Mouse (Mus musculus) embryonic facial prominence, embryonic 12.5 days (tissue): ENCODE results near the gene Cflar. TPM values are rescaled to one million over a fixed set of nuclear protein-coding genes. Genes with fewer than 3 reads are reported as not detected.
"Not testable (repeated sequence)": the region's sequence is repeated elsewhere in the genome, so short reads cannot be mapped to it uniquely, and the experiment has no call there.

ENCODE experiments used
- ATAC-seq: fragments of 200-750 bp; cut with Nextera tagmentation; 2 replicates; pipeline ENCODE4 v1.8.0; 2017; ENCODE audit not compliant: insufficient number of reproducible peaks, insufficient read depth, low FRiP score, low TSS enrichment
- H3K27ac ChIP-seq: fragments of 300-500 bp; sonication (generic); 2 replicates; pipeline ENCODE4 v1.5.1; 2016; ENCODE audit warnings: mild to moderate bottlenecking
- H3K27me3 ChIP-seq: fragments of 300-500 bp; sonication (generic); 2 replicates; pipeline ENCODE4 v1.6.1; 2016; ENCODE audit warnings: mild to moderate bottlenecking, moderate library complexity
- H3K36me3 ChIP-seq: fragments of 300-500 bp; sonication (generic); 2 replicates; pipeline ENCODE4 v1.6.1; 2016; ENCODE audit warnings: mild to moderate bottlenecking
- H3K4me1 ChIP-seq: fragments of 300-500 bp; sonication (generic); 2 replicates; pipeline ENCODE4 v1.6.1; 2016
- H3K4me2 ChIP-seq: fragments of 300-500 bp; sonication (generic); replicated peaks from 2 replicates; pipeline ENCODE4 v1.6.1; 2016; ENCODE audit warnings: mild to moderate bottlenecking, moderate library complexity
- H3K4me3 ChIP-seq: fragments of 300-500 bp; sonication (generic); 2 replicates; pipeline ENCODE4 v1.5.1; 2016; ENCODE audit warnings: mild to moderate bottlenecking
- H3K9ac ChIP-seq: fragments of 300-500 bp; sonication (generic); 2 replicates; pipeline ENCODE4 v1.6.1; 2016; ENCODE audit warnings: mild to moderate bottlenecking, moderate library complexity
- H3K9me3 ChIP-seq: fragments of 300-500 bp; sonication (generic); 2 replicates; pipeline ENCODE4 v1.6.1; 2016; ENCODE audit warnings: mild to moderate bottlenecking, moderate library complexity
- WGBS: fragments of 180-500 bp; shearing (Covaris S2); methylation state at CpG from one replicate; pipeline ENCODE4 v1.1.7; 2016; 5-methylcytosine and 5-hydroxymethylcytosine counted together
- polyA plus RNA-seq: library from polyadenylated mRNA; unstranded; fragments of >200 nt; fragmentation: Nextera tagmentation; extraction: Ambion mirVana; gene quantifications from 2 replicates; pipeline ENCODE4 v1.2.1, GENCODE M21; 2016

Cflar gene
- polyA plus RNA-seq = 34.9 and 36.3 TPM in 2 replicates

DNA sequence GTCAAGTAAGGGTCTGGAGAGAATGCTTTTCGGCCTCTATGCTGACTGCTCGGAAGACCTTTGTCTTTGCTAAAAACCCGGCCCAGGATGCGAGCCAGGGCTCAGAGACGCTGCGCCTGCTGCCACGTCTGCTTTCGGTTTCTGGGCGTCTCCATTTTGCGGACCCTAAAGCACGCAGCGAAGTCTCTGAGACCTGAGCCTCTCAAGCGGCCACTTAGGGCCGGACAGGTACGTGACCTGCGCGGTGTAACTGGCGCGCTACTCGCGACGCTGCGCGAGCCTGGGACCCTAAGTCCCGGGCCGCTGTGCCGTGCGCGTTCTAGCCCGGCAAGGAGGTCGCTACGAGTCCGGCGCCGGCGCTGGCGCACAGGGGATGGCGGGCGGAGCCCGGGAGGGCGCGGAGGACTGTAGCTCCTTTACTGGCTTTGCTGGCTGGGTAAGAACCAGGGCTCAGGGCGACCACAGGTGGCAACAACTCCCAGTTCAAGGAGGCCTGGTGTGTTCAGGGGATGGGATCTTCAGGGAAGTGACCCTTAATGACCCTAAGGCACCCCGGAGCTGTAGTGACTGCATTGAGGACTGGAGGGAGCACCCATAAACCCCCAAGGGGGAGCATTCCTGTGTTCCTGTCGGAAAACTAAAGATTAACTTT is at the start of gene Cflar:
Gene Cflar, plus strand, starts transcription at position 144 of the 652 bp plus-strand sequence.
- under 1% methylated on average over 45 of the region's 45 CpGs for WGBS
- H3K4me2 ChIP-seq = peak within 1 kb of the TSS; percentile 57

DNA sequence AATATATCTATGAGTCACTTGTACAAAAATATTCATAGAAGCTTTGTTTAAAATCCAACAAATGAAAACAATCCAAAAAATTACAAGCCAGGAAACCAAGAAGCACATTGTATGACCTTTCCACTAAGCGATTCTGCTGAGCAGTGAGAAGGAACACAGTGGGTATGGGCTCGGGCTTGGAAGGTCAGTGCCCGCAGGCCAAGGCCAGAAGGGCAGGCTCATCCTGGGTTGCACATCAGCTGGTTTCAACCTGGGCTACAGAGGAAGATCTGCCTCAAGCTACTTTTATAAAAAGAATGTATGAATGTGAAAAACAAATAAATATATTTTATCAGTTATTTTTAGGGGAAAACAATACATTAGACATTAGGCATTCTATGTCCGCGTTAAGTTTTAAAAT is 48.6 kb upstream of the Cflar start:
- not testable (repeated sequence) for H3K36me3 ChIP-seq, ATAC-seq, H3K4me1 ChIP-seq, H3K4me3 ChIP-seq, H3K9me3 ChIP-seq, H3K4me2 ChIP-seq, H3K27me3 ChIP-seq, H3K9ac ChIP-seq, H3K27ac ChIP-seq
- 90% methylated on average over 5 of the region's 5 CpGs for WGBS

More for the DNA sequence above, at the start of gene Cflar:
- Histone ChIP-seq H3K4me1 (peaks cover 20% of the 10 kb centered on the region), H3K36me3 (peaks cover 13% of the 10 kb centered on the region), H3K4me3 (peak within 1 kb of the TSS; percentile 65), H3K9ac (peak within 1 kb of the TSS; percentile 76), H3K27ac (peak within 1 kb of the TSS; percentile 98), H3K9me3 (no peaks in the 10 kb centered on the region), H3K27me3 (no peaks in the 10 kb centered on the region)
- ATAC-seq = peak; percentile 68

DNA sequence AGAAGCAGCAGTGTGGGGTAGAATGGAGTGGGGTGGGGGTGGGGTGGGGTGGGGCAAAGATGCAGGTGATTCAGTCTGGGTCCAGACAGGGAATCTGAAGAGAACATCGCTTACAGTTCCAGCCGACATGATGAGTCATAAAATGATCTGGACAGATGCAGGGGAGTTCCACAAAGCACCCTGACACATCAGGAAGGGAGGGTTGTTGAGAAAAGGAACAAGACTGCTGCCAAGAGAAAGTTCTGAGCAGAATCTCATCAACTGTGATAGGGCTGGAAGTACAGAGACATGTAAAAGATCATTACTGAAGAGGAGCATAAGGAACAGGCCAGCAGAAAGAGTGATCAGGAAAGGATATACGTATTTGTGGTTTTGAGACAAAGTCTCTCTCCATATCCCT is 47.9 kb upstream of the Cflar start:
- WGBS = 86% methylated on average over 3 of the region's 3 CpGs
- not testable (repeated sequence) for H3K27me3 ChIP-seq, H3K9me3 ChIP-seq, H3K4me3 ChIP-seq, H3K4me2 ChIP-seq, H3K27ac ChIP-seq, ATAC-seq, H3K4me1 ChIP-seq, H3K36me3 ChIP-seq, H3K9ac ChIP-seq

DNA sequence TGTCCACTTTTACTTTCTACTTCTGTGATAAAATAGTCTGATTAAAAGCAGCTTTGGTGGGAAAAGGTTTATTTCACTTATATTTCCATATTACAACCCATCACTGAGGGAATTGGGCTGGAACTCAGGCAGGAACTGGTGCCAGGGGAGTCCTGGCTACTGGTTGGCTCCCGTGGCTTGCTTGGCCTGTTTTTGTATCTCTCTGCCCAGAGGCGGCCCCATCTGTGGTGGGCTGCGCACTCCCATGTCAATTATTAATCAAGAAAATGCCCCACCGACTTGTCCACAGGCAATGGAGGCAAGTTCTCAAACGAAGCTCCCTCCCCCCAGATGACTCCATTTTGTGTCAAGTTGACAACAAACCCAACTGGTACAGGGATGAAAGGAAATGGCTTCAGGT is 43.1 kb upstream of the Cflar start:
- no peaks in the 10 kb centered on the region for H3K9me3 ChIP-seq
- no peak for ATAC-seq

DNA sequence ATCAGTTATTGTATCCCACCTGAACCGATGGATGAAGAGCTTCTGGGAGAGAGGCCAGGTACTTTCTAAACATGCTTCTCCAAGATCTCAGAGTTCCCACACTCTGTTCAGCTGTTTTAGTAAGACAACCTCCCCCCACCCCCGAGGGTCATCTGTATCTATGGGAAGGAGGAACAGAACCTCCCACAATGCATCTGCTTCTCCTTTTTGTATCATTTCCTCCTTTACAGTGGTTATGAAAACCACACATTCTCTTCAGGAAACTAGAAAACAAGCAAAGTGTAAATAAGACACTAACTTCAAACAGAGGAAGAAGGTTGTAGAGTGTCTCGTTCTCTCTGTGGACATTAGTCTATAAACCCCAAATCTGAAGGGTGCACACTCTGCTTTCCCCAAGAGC is 41.7 kb upstream of the Cflar start:
- not testable (repeated sequence) for H3K27ac ChIP-seq, H3K4me3 ChIP-seq, H3K27me3 ChIP-seq, H3K9ac ChIP-seq, H3K4me1 ChIP-seq, ATAC-seq, H3K4me2 ChIP-seq, H3K9me3 ChIP-seq, H3K36me3 ChIP-seq
- WGBS = 83% methylated on average over 3 of the region's 3 CpGs

More for the DNA sequence above, 43.1 kb upstream of the Cflar start:
- H3K4me2 ChIP-seq = no peak overlapping the region
- no peaks in the 10 kb centered on the region for H3K27me3 ChIP-seq
- H3K9ac ChIP-seq = no peak overlapping the region
- 76% methylated on average over 5 of the region's 5 CpGs for WGBS
- H3K4me1 ChIP-seq = no peaks in the 10 kb centered on the region
- no peak overlapping the region for H3K4me3 ChIP-seq
- H3K36me3 ChIP-seq = no peaks in the 10 kb centered on the region
- H3K27ac ChIP-seq = no peak overlapping the region

DNA sequence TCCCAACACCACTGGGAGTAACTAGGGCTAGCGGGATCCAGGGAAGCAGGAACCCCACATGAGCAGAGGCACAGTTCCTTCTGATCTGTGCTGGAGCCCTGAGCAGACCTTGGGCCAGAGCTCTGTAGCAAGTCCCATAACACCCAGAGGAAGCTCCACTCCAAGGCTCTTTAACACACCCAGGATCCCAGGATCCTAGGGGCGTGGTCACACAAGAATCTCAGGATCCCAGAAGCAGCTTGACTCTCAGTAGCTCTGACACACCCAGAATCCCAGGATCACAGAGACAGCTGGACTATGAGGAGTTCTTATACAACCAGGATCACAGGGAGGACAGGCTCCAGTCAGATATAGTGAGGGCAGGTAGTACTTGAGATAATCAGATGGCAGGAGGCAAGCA is 39.2 kb upstream of the Cflar start:
- H3K4me1 ChIP-seq = no peaks in the 10 kb centered on the region
- H3K4me3 ChIP-seq = no peak overlapping the region
- H3K27me3 ChIP-seq = no peaks in the 10 kb centered on the region
- no peak for ATAC-seq
- no peak overlapping the region for H3K9ac ChIP-seq
- H3K27ac ChIP-seq = no peak overlapping the region
- H3K36me3 ChIP-seq = no peaks in the 10 kb centered on the region
- H3K4me2 ChIP-seq = no peak overlapping the region
- WGBS = 86% methylated on average over 2 of the region's 2 CpGs
- H3K9me3 ChIP-seq = no peaks in the 10 kb centered on the region

DNA sequence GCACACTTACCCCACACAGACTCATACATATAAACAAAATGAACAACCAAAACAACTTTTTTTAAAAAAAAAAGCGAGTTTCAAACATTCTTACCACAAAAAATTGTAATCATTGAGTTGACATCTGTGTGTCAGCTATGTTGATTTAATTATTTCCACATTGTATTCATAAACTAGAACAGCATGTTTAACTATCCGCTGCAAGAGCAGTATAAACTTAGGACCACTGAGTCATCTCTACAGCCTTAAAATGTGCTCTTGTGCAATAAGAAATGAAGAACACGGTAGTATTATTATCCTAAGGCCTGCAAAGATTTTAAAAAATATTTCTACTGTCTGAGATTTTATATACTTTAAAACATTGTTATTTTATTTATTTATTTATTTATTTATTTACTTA is 36.3 kb upstream of the Cflar start:
- Histone ChIP-seq H3K36me3 (no peaks in the 10 kb centered on the region), H3K27me3 (no peaks in the 10 kb centered on the region), H3K4me2 (no peak overlapping the region), H3K9ac (no peak overlapping the region), H3K27ac (no peak overlapping the region), H3K4me3 (no peak overlapping the region), H3K4me1 (no peaks in the 10 kb centered on the region), H3K9me3 (no peaks in the 10 kb centered on the region)
- WGBS = 74% methylated on average over 3 of the region's 3 CpGs
- ATAC-seq = no peak

DNA sequence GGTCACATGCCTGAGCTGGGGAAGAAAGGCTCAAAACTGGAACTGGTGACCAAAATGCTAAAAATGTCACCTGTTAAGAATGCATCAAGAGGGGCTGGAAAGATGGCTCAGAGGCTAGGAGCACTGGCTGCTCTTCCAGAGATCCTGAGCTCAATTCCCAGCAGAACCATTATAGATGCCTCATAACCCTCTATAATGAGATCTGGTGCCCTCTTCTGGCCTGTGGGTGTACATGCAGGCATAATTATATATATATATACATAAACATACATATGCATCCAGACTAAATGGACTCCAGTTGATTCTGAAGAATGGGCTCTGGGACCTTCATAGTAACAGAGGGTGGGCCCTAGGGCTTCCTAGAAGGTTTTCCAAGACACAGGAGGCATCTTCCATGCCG is 33.7 kb upstream of the Cflar start:
- 79% methylated on average over 1 of the region's 1 CpGs for WGBS

DNA sequence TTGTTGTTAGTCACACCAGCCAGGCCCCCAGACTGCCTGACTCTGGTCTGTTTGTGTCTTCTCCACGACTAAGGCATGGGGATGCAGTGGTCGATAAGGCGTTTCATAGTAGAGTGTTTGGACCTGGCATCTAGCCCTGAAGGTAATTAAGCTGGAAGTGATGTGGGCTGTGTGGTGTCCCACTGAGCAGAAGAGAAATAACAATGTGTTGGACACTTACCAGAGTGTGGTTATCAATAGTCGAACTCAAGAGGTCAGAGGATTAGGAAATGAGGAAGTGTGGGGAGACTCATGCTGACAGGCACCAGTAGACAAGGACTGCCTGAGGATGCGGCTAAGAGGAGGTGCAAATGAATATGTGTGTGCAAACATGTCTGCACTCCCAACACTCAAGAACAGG is 32.9 kb upstream of the Cflar start:
- H3K36me3 ChIP-seq, ATAC-seq, H3K9me3 ChIP-seq, H3K9ac ChIP-seq, H3K27me3 ChIP-seq, H3K4me1 ChIP-seq, H3K4me2 ChIP-seq, H3K4me3 ChIP-seq, H3K27ac ChIP-seq: not testable (repeated sequence)
- whole genome bisulfite sequencing = 74% methylated on average over 5 of the region's 5 CpGs

More for the DNA sequence above, 33.7 kb upstream of the Cflar start:
- Histone ChIP-seq H3K27me3 (no peaks in the 10 kb centered on the region), H3K4me1 (no peaks in the 10 kb centered on the region), H3K4me2 (no peak overlapping the region), H3K9me3 (no peaks in the 10 kb centered on the region), H3K27ac (no peak overlapping the region), H3K36me3 (no peaks in the 10 kb centered on the region), H3K9ac (no peak overlapping the region), H3K4me3 (no peak overlapping the region)
- no peak; the same call in 1 of the 2 replicates for ATAC-seq

DNA sequence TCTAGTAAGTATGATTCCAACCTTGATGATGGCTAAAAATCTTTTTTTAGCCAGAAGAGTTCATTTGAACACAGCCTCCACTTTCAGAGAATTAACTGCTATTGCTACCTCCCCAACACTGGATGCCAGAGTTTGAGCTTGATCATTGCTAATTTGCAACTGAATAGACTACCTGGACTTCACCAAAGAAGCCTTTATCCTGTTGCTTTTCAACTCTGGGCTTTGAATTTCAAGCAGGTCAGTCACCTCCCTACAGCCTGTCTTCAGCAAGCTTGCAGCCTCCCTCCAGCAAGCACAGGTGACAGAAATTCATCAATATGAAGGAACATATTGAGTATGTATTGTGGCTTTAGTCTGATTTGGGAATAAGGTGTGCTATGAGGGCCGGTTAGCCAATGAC is 21.9 kb upstream of the Cflar start:
- H3K27me3 ChIP-seq = no peaks in the 10 kb centered on the region
- no peak overlapping the region for H3K27ac ChIP-seq
- 74% methylated on average over 1 of the region's 1 CpGs for WGBS
- ATAC-seq = no peak
- H3K9ac ChIP-seq = no peak overlapping the region
- no peak overlapping the region for H3K4me2 ChIP-seq
- H3K36me3 ChIP-seq = no peaks in the 10 kb centered on the region
- H3K4me3 ChIP-seq = no peak overlapping the region
- no peaks in the 10 kb centered on the region for H3K4me1 ChIP-seq
- H3K9me3 ChIP-seq = no peaks in the 10 kb centered on the region

DNA sequence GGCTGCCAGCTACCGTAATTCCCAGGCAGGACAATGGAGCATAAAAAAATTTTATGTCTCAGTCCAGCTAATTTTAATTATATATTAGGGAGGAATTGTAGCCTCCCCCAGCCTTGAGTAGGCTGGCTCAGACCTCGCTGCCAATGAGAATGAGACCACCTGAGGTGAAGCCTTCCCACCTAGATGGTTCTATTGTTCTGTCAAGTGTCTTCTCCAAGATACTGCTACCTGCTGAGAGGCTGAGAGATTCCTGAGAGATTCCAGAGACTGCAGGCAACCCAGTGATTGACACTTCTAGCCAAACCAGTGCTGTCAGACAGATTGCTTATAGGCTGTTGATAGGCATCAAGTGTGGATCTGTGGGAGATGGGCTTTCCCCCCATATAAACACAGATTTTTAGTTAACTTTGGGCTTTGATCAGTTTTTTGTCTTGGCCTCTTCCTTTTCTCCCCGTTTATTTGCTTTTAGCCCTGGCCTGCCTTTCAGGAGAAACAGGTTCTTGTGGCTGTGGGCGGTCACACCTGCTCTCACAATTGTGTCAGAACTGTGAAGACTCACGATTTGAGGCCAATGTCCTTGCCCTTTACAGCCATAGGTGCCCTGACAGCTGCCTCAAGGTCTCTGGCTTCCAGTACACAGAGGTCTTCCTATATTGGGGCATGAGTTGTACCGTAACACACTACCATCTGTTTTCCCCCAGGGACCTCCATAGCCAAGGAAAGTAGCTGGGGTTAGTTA is 21.1 kb upstream of the Cflar start:
- no peak overlapping the region for H3K27ac ChIP-seq
- WGBS = 61% methylated on average over 6 of the region's 6 CpGs

DNA sequence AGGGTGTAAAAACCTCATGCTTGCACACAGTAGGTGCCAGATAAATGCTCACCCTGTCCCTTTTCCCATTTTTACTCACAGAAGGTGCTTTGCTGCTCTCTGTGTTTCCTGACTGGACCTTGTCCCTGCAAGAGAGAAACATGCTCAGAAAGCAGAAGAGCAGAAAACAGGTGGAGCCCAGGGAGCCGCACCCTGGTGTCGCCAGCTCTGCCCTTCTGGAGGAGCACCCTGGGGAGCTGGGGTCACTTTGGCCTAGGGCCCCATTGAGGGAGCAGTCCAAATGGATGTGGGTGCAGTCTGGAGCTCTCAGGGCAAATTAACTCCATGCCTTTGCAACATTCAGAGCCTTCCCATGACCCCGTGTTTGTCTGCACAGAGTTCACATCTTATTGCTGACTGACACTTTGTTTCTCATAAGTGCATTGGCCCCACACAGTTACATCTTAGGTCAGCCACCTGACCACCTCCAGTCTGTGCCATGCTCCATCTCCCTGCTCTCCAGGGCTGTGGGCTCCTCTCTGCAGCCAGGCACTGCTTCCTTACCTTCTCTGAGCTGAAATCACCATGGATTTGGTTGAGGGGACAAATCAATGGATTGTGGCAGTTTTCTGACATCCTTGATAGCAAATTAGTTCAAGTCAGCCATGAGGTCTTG is 20.3 kb upstream of the Cflar start:
- WGBS = 75% methylated on average over 2 of the region's 3 CpGs
- H3K4me3 ChIP-seq, H3K4me1 ChIP-seq, H3K27me3 ChIP-seq, H3K4me2 ChIP-seq, ATAC-seq, H3K27ac ChIP-seq, H3K9me3 ChIP-seq, H3K9ac ChIP-seq, H3K36me3 ChIP-seq: not testable (repeated sequence)

More for the DNA sequence above, 21.1 kb upstream of the Cflar start:
- no peaks in the 10 kb centered on the region for H3K9me3 ChIP-seq
- no peak for ATAC-seq
- H3K36me3 ChIP-seq = no peaks in the 10 kb centered on the region
- no peak overlapping the region for H3K9ac ChIP-seq
- no peak overlapping the region for H3K4me3 ChIP-seq
- no peaks in the 10 kb centered on the region for H3K4me1 ChIP-seq
- no peaks in the 10 kb centered on the region for H3K27me3 ChIP-seq
- no peak overlapping the region for H3K4me2 ChIP-seq
